Mouse (Mus musculus) midbrain, postnatal 0 days (tissue): Measurements from ENCODE around the gene Phb2. TPM values are rescaled to one million over a fixed set of nuclear protein-coding genes. Genes with fewer than 3 reads are reported as not detected.

Experiments used
- ATAC-seq: fragments of 200-750 bp; cut with Nextera tagmentation; 2 replicates; pipeline ENCODE4 v1.8.0; 2017; ENCODE audit warnings: moderate number of reproducible peaks, mild to moderate bottlenecking, moderate TSS enrichment, moderate library complexity; ENCODE audit not compliant: low FRiP score
- DNase-seq: peaks from one replicate; pipeline ENCODE4 v3.0.0-alpha.2; 2015; ENCODE audit warnings: low spot score
- H3K27ac ChIP-seq: fragments of 300-500 bp; sonication (generic); 2 replicates; pipeline ENCODE4 v1.5.1; 2014; ENCODE audit warnings: low read depth, mild to moderate bottlenecking, low read length, mixed read lengths
- H3K27me3 ChIP-seq: fragments of 300-500 bp; sonication (generic); 2 replicates; pipeline ENCODE4 v1.6.1; 2014; ENCODE audit warnings: low read length, control low read depth, mixed read lengths; ENCODE audit not compliant: insufficient read depth
- H3K36me3 ChIP-seq: fragments of 300-500 bp; sonication (generic); 2 replicates; pipeline ENCODE4 v1.6.1; 2014; ENCODE audit warnings: low read length, control low read depth, mixed read lengths; ENCODE audit not compliant: insufficient read depth
- H3K4me1 ChIP-seq: fragments of 300-500 bp; sonication (generic); 2 replicates; pipeline ENCODE4 v1.6.1; 2014; ENCODE audit warnings: mild to moderate bottlenecking, control low read depth, antibody characterized with exemption, low read length, mixed read lengths; ENCODE audit not compliant: insufficient read depth
- H3K4me2 ChIP-seq: fragments of 300-500 bp; sonication (generic); 2 replicates; pipeline ENCODE4 v1.6.1; 2014; ENCODE audit warnings: low read depth, mild to moderate bottlenecking, low read length, mixed read lengths; ENCODE audit not compliant: poor library complexity, severe bottlenecking
- H3K4me3 ChIP-seq: fragments of 300-500 bp; sonication (generic); 2 replicates; pipeline ENCODE4 v1.5.1; 2014; ENCODE audit warnings: low read depth, mild to moderate bottlenecking, low read length, moderate library complexity
- H3K9ac ChIP-seq: fragments of 300-500 bp; sonication (generic); replicated peaks from 2 replicates; pipeline ENCODE4 v1.6.1; 2014; ENCODE audit warnings: mild to moderate bottlenecking, low read length, moderate library complexity, mixed read lengths; ENCODE audit not compliant: poor library complexity, severe bottlenecking
- H3K9me3 ChIP-seq: fragments of 300-500 bp; sonication (generic); 2 replicates; pipeline ENCODE4 v1.6.1; 2016; ENCODE audit warnings: low read length, control low read depth
- CTCF ChIP-seq: IDR thresholded peaks from 2 replicates; pipeline ENCODE4 v1.5.1; 2016; ENCODE audit warnings: antibody characterized with exemption, mild to moderate bottlenecking
- WGBS: fragments of 180-500 bp; shearing (Covaris S2); extraction: QIAGEN DNeasy Blood & Tissue Kit; methylation state at CpG from one replicate; pipeline ENCODE4 v1.1.7; 2014; 5-methylcytosine and 5-hydroxymethylcytosine counted together
- polyA plus RNA-seq: library from polyadenylated mRNA; unstranded; fragments of >200 nt; fragmentation: Nextera tagmentation; extraction: Ambion mirVana; gene quantifications from 2 replicates; pipeline ENCODE4 v1.2.1, GENCODE M21; 2015
- total RNA-seq: library from RNA; depleted of rRNA; stranded (reverse); fragments of >200 nt; gene quantifications from 2 replicates; pipeline ENCODE4 v1.2.3, GENCODE M21; 2014

The Phb2 gene
- total and polyA plus RNA-seq, 2 experiments from 2014 or later, result 230 to 265 TPM

GRCm38 (mm10) chr6:124716864-124717490 is 4.8 kb downstream of the Phb2 start:
- peaks cover 7% of the 10 kb centered on the region; the same call in 1 of the 2 replicates for H3K4me1 ChIP-seq
- H3K9ac ChIP-seq, result no peak overlapping the region
- H3K9me3 ChIP-seq, result no peaks in the 10 kb centered on the region
- H3K27ac ChIP-seq, result no peak overlapping the region
- ATAC-seq (no peak), DNase-seq (peak; percentile 76)
- TF ChIP-seq CTCF, result peak; percentile 74
- peaks cover 21% of the 10 kb centered on the region for H3K36me3 ChIP-seq
- no peaks in the 10 kb centered on the region for H3K27me3 ChIP-seq
- 60% methylated on average over 20 of the region's 20 CpGs for WGBS
- no peak overlapping the region for H3K4me3 ChIP-seq
- H3K4me2 ChIP-seq, result no peak overlapping the region

GRCm38 (mm10) chr6:124717968-124718367 is 5.8 kb downstream of the Phb2 start:
- Histone ChIP-seq H3K27me3 (no peaks in the 10 kb centered on the region), H3K4me3 (no peak overlapping the region), H3K4me2 (no peak overlapping the region), H3K9me3 (no peaks in the 10 kb centered on the region), H3K27ac (no peak overlapping the region), H3K9ac (no peak overlapping the region), H3K36me3 (peaks cover 21% of the 10 kb centered on the region), H3K4me1 (peaks cover 5% of the 10 kb centered on the region; the same call in 1 of the 2 replicates)
- TF ChIP-seq CTCF, result no peak
- DNase-seq, result no peak
- 82% methylated on average over 13 of the region's 13 CpGs for WGBS
- ATAC-seq, result no peak

- H3K4me3 ChIP-seq, result no peak overlapping the region
- no peaks in the 10 kb centered on the region for H3K9me3 ChIP-seq
- H3K27me3 ChIP-seq, result no peaks in the 10 kb centered on the region
- H3K36me3 ChIP-seq, result peaks cover 21% of the 10 kb centered on the region
- H3K4me1 ChIP-seq, result no peaks in the 10 kb centered on the region
- ATAC-seq (no peak), DNase-seq (no peak)
- H3K4me2 ChIP-seq, result no peak overlapping the region
- H3K27ac ChIP-seq, result no peak overlapping the region
- no peak overlapping the region for H3K9ac ChIP-seq
- no peak for TF ChIP-seq CTCF
- 66% methylated on average over 15 of the region's 16 CpGs for WGBS
Observed at GRCm38 (mm10) chr6:124718703-124719102, 6.6 kb downstream of the Phb2 start.

- Histone ChIP-seq H3K4me1 (no peaks in the 10 kb centered on the region), H3K36me3 (peaks cover 21% of the 10 kb centered on the region), H3K27me3 (no peaks in the 10 kb centered on the region), H3K4me3 (no peak overlapping the region), H3K9ac (no peak overlapping the region), H3K27ac (no peak overlapping the region), H3K9me3 (no peaks in the 10 kb centered on the region), H3K4me2 (no peak overlapping the region)
- no peak for TF ChIP-seq CTCF
- 79% methylated on average over 7 of the region's 7 CpGs for WGBS
- DNase-seq (no peak), ATAC-seq (no peak)
Observed at GRCm38 (mm10) chr6:124719354-124719978, 7.3 kb downstream of the Phb2 start.

- no peak overlapping the region for H3K27ac ChIP-seq
- no peaks in the 10 kb centered on the region for H3K9me3 ChIP-seq
- 75% methylated on average over 11 of the region's 11 CpGs for WGBS
- no peaks in the 10 kb centered on the region for H3K4me1 ChIP-seq
- no peak overlapping the region for H3K4me2 ChIP-seq
- ATAC-seq, result no peak
- no peaks in the 10 kb centered on the region for H3K27me3 ChIP-seq
- TF ChIP-seq CTCF, result no peak
- H3K4me3 ChIP-seq, result no peak overlapping the region
- H3K9ac ChIP-seq, result 0 out of 2 replicates have a peak overlapping the region, but pooled peaks have one; percentile 8
- DNase-seq, result no peak
- peaks cover 8% of the 10 kb centered on the region for H3K36me3 ChIP-seq
Observed at GRCm38 (mm10) chr6:124720904-124721303, 8.8 kb downstream of the Phb2 start.

- no peak overlapping the region for H3K9ac ChIP-seq
- DNase-seq (no peak), ATAC-seq (no peak)
- no peaks in the 10 kb centered on the region for H3K4me1 ChIP-seq
- no peak overlapping the region for H3K27ac ChIP-seq
- no peaks in the 10 kb centered on the region for H3K9me3 ChIP-seq
- no peaks in the 10 kb centered on the region for H3K36me3 ChIP-seq
- H3K4me2 ChIP-seq, result no peak overlapping the region
- TF ChIP-seq CTCF, result no peak
- no peaks in the 10 kb centered on the region for H3K27me3 ChIP-seq
- WGBS, result 80% methylated on average over 6 of the region's 6 CpGs
- no peak overlapping the region for H3K4me3 ChIP-seq
Observed at GRCm38 (mm10) chr6:124722876-124723473, 10.8 kb downstream of the Phb2 start.
